Mouse (Mus musculus): Measurements from ENCODE around the gene Ncan. TPM values are rescaled to one million over a fixed set of nuclear protein-coding genes. Genes with fewer than 3 reads are reported as not detected.

Gene Ncan
- polyA plus RNA-seq, 1 experiment, result 0.33 TPM

DNA sequence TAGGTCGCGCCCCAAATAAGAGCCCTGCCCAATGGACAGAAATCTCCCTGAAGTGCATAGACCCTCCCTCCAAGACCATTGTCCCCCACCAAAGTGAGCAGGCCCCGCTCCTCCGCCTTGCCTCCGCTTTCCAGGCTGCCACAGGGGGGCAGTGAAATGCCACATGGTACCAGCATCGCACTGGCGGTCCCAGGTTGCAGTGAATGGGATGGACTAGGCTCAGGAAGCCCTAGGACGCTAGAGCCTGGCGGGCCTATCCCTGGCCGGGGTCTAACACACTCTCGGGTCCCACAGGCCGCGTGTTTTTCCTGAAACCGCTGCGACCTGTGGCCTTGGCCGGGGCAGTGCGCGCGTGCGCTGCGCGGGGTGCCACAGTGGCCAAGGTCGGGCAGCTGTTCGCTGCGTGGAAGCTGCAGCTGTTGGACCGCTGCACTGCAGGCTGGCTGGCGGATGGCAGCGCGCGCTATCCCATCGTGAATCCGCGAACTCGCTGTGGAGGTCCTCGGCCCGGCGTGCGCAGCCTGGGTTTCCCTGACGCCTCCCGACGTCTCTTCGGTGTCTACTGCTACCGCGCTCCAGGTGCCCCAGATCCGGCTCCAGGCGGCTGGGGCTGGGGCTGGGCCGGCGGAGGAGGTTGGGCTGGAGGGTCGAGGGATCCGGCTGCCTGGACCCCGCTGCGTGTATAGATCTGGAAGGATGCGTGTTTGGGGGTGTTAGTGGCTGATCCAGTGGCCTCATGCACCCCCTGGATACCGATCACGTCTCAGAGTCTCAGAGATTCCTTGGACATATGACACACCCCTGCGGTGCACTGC, 32.6 kb downstream of the Ncan start:
- 0 out of 2 replicates have a peak, but pooled peaks cover 3% of the 10 kb centered on the region for H3K4me1 ChIP-seq (ENCODE audit: control insufficient read depth, insufficient read depth, low read length)
- H3K4me3 ChIP-seq (ENCODE audit: insufficient read depth, low read length), result no peak overlapping the region
- H3K27ac ChIP-seq (ENCODE audit: insufficient read depth, low read length), result no peak overlapping the region
- TF ChIP-seq POLR2A (IDR thresholded peaks at IDR 0.05; ENCODE audit: low read depth, low read length) (no peak), CTCF (IDR thresholded peaks at IDR 0.05; ENCODE audit: borderline replicate concordance, insufficient read depth, low read length) (peak; percentile 93; the same call in 1 of the 2 replicates)

DNA sequence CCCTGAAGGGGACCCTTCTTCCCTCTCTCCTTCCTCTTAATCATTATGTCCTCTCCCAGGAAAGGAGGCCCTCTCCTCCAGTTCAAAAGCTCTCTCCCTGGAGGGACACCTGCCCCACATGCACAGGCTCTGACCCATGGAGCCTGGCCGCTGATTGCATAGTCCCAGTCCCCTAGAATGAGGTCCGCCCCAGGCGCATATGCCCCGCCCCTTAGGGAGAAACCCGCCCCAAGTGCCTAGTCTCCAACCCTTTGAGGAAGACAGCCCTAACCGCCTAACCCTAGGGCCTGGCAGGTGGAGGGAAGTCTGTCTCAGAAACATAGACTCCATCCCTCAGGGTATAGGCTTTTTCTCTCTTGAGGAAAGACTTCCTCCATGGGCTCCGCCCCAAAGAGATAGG, 33.4 kb downstream of the Ncan start:
- no peak overlapping the region for H3K4me3 ChIP-seq (ENCODE audit: insufficient read depth, low read length)

DNA sequence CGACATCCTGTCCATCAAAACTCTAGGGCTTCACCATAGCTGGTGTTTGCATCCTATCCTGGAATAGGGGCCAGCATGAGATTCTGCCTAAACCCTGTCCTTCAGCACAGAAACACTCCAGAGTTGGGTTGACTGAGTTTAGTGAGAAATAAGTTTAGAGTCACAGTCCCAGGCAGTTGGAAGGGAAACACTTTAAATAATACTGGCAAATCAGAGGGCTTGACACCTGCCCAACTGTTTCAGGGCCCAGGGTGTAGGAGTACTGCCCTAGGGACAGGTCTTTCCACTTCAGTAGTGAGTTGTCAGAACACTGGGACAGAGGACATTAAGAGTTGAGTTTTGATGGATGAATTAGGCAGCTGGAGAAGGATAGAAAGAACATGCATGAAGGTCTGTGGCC, 34.5 kb downstream of the Ncan start:
- H3K4me1 ChIP-seq (ENCODE audit: control insufficient read depth, insufficient read depth, low read length), result 0 out of 2 replicates have a peak, but pooled peaks cover 3% of the 10 kb centered on the region
- H3K4me3 ChIP-seq (ENCODE audit: insufficient read depth, low read length), result no peak overlapping the region
- no peak overlapping the region for H3K27ac ChIP-seq (ENCODE audit: insufficient read depth, low read length)
- no peak for TF ChIP-seq CTCF (IDR thresholded peaks at IDR 0.05; ENCODE audit: borderline replicate concordance, insufficient read depth, low read length)
- TF ChIP-seq POLR2A (IDR thresholded peaks at IDR 0.05; ENCODE audit: low read depth, low read length), result no peak

More for the DNA sequence above, 33.4 kb downstream of the Ncan start:
- TF ChIP-seq CTCF (IDR thresholded peaks at IDR 0.05; ENCODE audit: borderline replicate concordance, insufficient read depth, low read length) (no peak), POLR2A (IDR thresholded peaks at IDR 0.05; ENCODE audit: low read depth, low read length) (no peak)
- H3K4me1 ChIP-seq (ENCODE audit: control insufficient read depth, insufficient read depth, low read length), result 0 out of 2 replicates have a peak, but pooled peaks cover 3% of the 10 kb centered on the region
- H3K27ac ChIP-seq (ENCODE audit: insufficient read depth, low read length), result no peak overlapping the region

DNA sequence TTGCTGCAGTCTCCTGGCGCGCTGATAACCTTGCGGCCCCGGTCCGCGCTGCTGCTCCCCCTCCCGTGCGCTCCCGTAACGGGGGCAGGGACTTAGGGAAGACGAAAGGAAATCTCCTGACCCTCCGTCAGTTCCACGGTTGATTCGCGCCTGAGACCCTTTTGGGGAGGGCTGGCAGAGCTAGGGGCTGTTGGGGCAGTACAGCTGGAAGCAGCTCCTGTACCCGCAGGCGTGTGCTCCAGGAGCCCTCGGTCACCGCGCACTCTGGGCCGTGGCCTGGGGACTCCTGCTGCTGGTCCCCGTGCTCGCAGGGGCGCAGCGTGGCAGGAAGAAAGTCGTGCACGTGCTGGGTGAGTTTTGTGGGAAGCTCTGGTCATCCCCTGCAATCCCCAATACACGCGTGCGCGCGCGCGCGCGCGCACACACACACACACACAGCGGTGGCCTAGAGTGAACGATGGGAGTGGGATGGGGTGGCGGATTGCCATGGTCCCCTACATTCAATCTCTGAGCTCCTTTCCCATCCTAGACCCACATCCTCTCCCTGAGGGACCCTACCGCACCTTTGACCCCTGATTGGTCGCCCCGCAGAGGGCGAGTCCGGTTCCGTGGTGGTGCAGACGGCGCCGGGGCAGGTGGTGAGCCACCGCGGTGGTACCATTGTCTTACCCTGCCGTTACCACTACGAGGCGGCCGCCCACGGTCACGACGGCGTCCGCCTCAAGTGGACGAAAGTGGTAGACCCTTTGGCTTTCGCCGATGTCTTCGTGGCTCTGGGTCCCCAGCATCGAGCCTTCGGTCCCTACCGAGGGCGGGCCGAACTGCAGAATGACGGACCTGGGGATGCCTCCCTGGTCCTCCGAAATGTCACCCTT, 36.2 kb downstream of the Ncan start:
- peak overlapping the region; percentile 34 for H3K4me3 ChIP-seq (ENCODE audit: insufficient read depth, low read length)
- TF ChIP-seq POLR2A (IDR thresholded peaks at IDR 0.05; ENCODE audit: low read depth, low read length) (no peak), CTCF (IDR thresholded peaks at IDR 0.05; ENCODE audit: borderline replicate concordance, insufficient read depth, low read length) (no peak)
- H3K4me1 ChIP-seq (ENCODE audit: control insufficient read depth, insufficient read depth, low read length), result 0 out of 2 replicates have a peak, but pooled peaks cover 3% of the 10 kb centered on the region
- no peak overlapping the region for H3K27ac ChIP-seq (ENCODE audit: insufficient read depth, low read length)

DNA sequence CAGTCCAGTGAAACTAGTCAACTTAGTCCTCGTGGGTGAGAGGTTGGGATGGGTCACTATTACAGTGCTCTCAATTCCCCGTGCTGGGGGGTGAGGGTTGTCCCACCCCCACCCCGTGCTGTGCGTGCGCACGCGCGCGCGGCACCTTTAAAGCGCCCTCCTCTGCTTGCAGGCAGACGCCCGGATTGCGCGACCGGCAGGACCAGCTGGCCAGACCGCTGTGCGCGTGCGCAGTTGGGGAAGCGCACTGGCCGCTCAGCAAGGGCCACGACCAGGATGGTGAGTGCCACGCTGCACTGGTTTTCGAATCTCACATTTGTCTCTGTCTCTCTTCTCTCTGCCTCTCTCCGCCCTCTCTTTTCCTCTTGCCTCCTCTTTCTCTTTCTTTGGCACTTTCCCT, 37.4 kb downstream of the Ncan start, which contains the start of gene Hapln4:
Gene Hapln4, plus strand, starts transcription at position 173 of the 400 bp plus-strand sequence.
- H3K4me3 ChIP-seq (ENCODE audit: insufficient read depth, low read length), result peak within 1 kb of the TSS; percentile 34

DNA sequence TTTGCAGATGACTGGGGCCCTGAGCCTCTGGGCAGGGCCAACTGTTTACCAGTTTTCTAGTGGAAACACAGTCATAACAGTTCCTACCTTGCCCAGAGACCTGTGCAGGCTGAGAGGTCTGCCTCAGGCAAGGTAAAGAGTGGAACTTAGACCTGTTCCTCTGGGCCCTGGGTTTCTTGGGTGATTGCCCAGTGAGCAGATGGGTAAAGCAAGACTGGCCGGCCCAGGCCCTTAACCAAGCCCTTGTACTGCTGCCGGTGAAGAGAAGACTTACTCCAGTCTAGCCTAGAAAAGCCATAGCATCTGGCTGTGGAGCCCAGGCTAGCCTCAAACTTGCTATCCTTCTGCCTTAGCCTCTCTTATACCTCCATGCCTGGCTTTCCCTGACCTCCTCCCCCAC, 38.7 kb downstream of the Ncan start:
- TF ChIP-seq POLR2A (IDR thresholded peaks at IDR 0.05; ENCODE audit: low read depth, low read length), result no peak
- no peak for TF ChIP-seq CTCF (IDR thresholded peaks at IDR 0.05; ENCODE audit: borderline replicate concordance, insufficient read depth, low read length)
- no peak overlapping the region for H3K27ac ChIP-seq (ENCODE audit: insufficient read depth, low read length)
- H3K4me1 ChIP-seq (ENCODE audit: control insufficient read depth, insufficient read depth, low read length), result 0 out of 2 replicates have a peak, but pooled peaks cover 3% of the 10 kb centered on the region
- no peak overlapping the region for H3K4me3 ChIP-seq (ENCODE audit: insufficient read depth, low read length)

More for the DNA sequence above, 37.4 kb downstream of the Ncan start, which contains the start of gene Hapln4:
- Histone ChIP-seq H3K27ac (ENCODE audit: insufficient read depth, low read length) (no peak within 1 kb of the TSS), H3K4me1 (ENCODE audit: control insufficient read depth, insufficient read depth, low read length) (0 out of 2 replicates have a peak, but pooled peaks cover 3% of the 10 kb centered on the region)
- peak; percentile 26; the same call in 1 of the 2 replicates for TF ChIP-seq POLR2A (IDR thresholded peaks at IDR 0.05; ENCODE audit: low read depth, low read length)
- no peak for TF ChIP-seq CTCF (IDR thresholded peaks at IDR 0.05; ENCODE audit: borderline replicate concordance, insufficient read depth, low read length)

DNA sequence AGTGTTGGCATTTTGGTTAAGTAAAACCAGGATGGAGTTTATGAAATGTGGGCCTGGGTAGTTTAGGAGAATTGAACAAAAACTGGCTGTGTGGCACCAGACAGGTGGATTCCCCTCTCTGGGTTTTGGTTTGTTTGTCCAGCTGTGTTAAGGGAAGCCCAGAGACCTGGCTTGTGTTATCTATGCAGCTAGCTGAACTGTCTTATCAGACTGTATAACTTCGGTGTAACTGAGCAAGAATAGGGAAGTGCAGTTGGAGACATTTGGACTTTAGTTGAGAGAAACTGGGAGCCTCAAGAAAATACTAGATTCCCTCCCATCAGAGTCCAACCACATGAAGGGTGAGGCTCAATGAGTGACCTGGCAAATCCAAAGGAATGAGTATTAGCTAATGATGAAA, 47.0 kb downstream of the Ncan start:
- H3K4me3 ChIP-seq (ENCODE audit: insufficient read depth, low read length), result no peak overlapping the region
- no peak overlapping the region for H3K27ac ChIP-seq (ENCODE audit: insufficient read depth, low read length)
- TF ChIP-seq CTCF (IDR thresholded peaks at IDR 0.05; ENCODE audit: borderline replicate concordance, insufficient read depth, low read length) (no peak), POLR2A (IDR thresholded peaks at IDR 0.05; ENCODE audit: low read depth, low read length) (no peak)
- no peaks in the 10 kb centered on the region for H3K4me1 ChIP-seq (ENCODE audit: control insufficient read depth, insufficient read depth, low read length)

DNA sequence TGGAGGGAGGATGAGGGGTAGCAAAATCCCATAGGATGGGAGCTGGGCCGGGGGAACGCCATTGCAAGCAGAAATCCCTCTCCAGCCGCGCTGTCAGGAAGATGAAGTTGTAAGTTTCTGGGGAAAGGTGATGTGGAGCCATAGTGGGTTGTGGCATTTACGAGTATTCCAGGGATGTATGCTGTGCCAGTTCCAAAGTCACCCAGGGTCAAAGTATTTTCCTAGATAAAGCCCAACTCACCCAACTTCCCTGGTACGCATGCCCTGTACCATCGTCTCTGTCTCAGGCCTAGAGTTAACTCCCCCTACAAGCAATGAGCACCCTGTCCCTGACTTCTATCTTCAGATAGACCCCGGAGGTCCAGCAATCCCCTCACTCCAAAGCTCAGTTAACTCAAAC, 47.6 kb downstream of the Ncan start:
- TF ChIP-seq CTCF (IDR thresholded peaks at IDR 0.05; ENCODE audit: borderline replicate concordance, insufficient read depth, low read length), result no peak
- no peak for TF ChIP-seq POLR2A (IDR thresholded peaks at IDR 0.05; ENCODE audit: low read depth, low read length)
- Histone ChIP-seq H3K27ac (ENCODE audit: insufficient read depth, low read length) (no peak overlapping the region), H3K4me3 (ENCODE audit: insufficient read depth, low read length) (no peak overlapping the region), H3K4me1 (ENCODE audit: control insufficient read depth, insufficient read depth, low read length) (no peaks in the 10 kb centered on the region)

DNA sequence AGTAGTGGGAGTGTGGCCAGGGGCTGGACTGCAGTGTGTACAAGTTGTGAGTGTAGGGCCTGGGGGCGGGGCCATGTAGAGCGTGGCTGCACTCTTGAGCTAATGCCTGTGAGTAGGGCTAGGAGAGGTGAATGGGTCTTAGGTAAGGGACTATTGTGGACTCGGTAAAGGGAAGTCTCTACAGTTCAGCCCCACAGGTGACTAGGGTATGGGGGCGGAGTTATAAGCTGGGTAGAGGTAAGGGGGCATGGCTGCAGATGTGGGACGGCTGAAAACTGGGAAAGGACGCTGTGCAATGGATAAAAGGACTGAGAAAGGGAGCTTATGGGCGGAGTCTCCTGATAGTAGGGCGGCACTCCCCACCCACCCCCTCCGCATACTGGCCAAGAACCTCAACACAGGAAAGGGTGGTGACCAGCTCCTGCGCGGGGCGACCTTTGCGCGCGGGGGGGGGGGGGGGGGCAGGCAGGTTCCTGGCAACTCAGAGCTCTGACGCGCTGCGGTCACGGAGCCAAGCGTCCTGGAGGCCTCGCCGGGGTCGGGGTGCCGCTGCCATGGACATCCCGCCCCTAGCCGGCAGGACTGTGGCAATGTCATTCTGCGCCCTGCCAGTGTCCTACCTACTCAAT, 48.1 kb downstream of the Ncan start, which contains the start of gene Tm6sf2:
Gene Tm6sf2, plus strand, starts transcription at position 484 of the 629 bp plus-strand sequence.
- H3K27ac ChIP-seq (ENCODE audit: insufficient read depth, low read length), result no peak within 1 kb of the TSS
- TF ChIP-seq CTCF (IDR thresholded peaks at IDR 0.05; ENCODE audit: borderline replicate concordance, insufficient read depth, low read length) (no peak), POLR2A (IDR thresholded peaks at IDR 0.05; ENCODE audit: low read depth, low read length) (no peak)
- H3K4me3 ChIP-seq (ENCODE audit: insufficient read depth, low read length), result no peak within 1 kb of the TSS
- H3K4me1 ChIP-seq (ENCODE audit: control insufficient read depth, insufficient read depth, low read length), result no peaks in the 10 kb centered on the region

Measured in embryonic fibroblast, embryonic 13.5 days (primary cell).